In genomic region chr5:66385636-66386035, GRCm38 (mm10) we compare ENCODE assay signal across 8 mouse cellular contexts.
DNase-seq lines count a peak whose midpoint lies in the region; ATAC-seq and TF ChIP-seq lines count a peak whose summit lies in the region.
"Had no signal": no experiment of that assay in that cellular context is flagged by ENCODE, and none has a peak within 500 bp of the region (broad histone marks: within the 10 kb centered on the region; RNA-seq: fewer than 3 reads in every experiment).

No protein-coding gene starts in this region.

- H3K4me2 ChIP-seq in embryonic facial prominence, embryonic 15.5 days (replicated peaks) = no peak overlapping the region
- H3K4me2 ChIP-seq: heart, embryonic 15.5 days had no signal

- no peak overlapping the region for H3K9ac ChIP-seq in embryonic facial prominence, embryonic 15.5 days
- H3K9ac ChIP-seq: heart, embryonic 15.5 days had no signal

- no peak overlapping the region for H3K4me3 ChIP-seq in embryonic facial prominence, embryonic 15.5 days (replicated peaks)
- H3K4me3 ChIP-seq: heart, embryonic 15.5 days had no signal

- H3K9me3 ChIP-seq in embryonic facial prominence, embryonic 15.5 days (replicated peaks) = no peaks in the 10 kb centered on the region
- H3K9me3 ChIP-seq: heart, embryonic 15.5 days had no signal

- no peaks in the 10 kb centered on the region for H3K27me3 ChIP-seq in embryonic facial prominence, embryonic 15.5 days
- H3K27me3 ChIP-seq: heart, embryonic 15.5 days had no signal

- DNase-seq in spleen, postnatal 10 days (ENCODE audit: low spot score in 2 of 2) = peak; percentile 5 to 48
- DNase-seq in spleen, postnatal 4 days (ENCODE audit: low spot score in 2 of 2) = no peak
- peak; percentile 67 for DNase-seq in brain, embryonic 14.5 days (ENCODE audit: low read depth)
- peak; percentile 53 for DNase-seq in induced T-regulatory cell, adult 2 months (ENCODE audit: low read depth)
- DNase-seq in lung, postnatal 25 days (ENCODE audit: low spot score) = peak; percentile 72
- peak; percentile 63 for DNase-seq in right cerebral cortex, postnatal 4 days

- whole genome bisulfite sequencing in embryonic facial prominence, embryonic 15.5 days = 33% methylated on average over 3 of the region's 3 CpGs

- TF ChIP-seq CTCF in brain, embryonic 14.5 days (IDR thresholded peaks at IDR 0.05; ENCODE audit: borderline replicate concordance, extremely low read depth, insufficient read depth, insufficient read length) = peak; percentile 92

- peak overlapping the region; percentile 48; the same call in 1 of the 2 replicates for H3K27ac ChIP-seq in embryonic facial prominence, embryonic 15.5 days (replicated peaks)
- H3K27ac ChIP-seq: heart, embryonic 15.5 days had no signal

- TF ChIP-seq POLR2A in brain, embryonic 14.5 days (IDR thresholded peaks at IDR 0.05; ENCODE audit: borderline replicate concordance, extremely low read depth, insufficient read depth, insufficient read length, poor library complexity, severe bottlenecking) = no peak

- peaks cover 25% of the 10 kb centered on the region for H3K4me1 ChIP-seq in embryonic facial prominence, embryonic 15.5 days
- H3K4me1 ChIP-seq: heart, embryonic 15.5 days had no signal

- ATAC-seq in embryonic facial prominence, embryonic 15.5 days (ENCODE audit: insufficient number of reproducible peaks, low FRiP score, low TSS enrichment, low read depth) = no peak

- H3K36me3 ChIP-seq in embryonic facial prominence, embryonic 15.5 days = peaks cover 3% of the 10 kb centered on the region; the same call in 1 of the 2 replicates
- H3K36me3 ChIP-seq: heart, embryonic 15.5 days had no signal

Comparison
In these comparisons a context has a peak if more than half of its experiments do, and no peak if none do; other contexts are left out.
1. DNase-seq: peak in spleen, postnatal 10 days (2 of 2), brain, embryonic 14.5 days (single experiment), induced T-regulatory cell, adult 2 months (single experiment), lung, postnatal 25 days (single experiment) and right cerebral cortex, postnatal 4 days (single experiment); none in spleen, postnatal 4 days (0 of 2).